Mouse (Mus musculus): ENCODE data around the gene Mia. TPM values are rescaled to one million over a fixed set of nuclear protein-coding genes. Genes with fewer than 3 reads are reported as not detected.

Gene Mia
- not detected for total RNA-seq (2023)

GRCm38 (mm10) chr7:27180837-27181695 lies at the start of gene Mia, which contains the start of gene Gm21983:
Mia (minus strand) TSS chr7:27181157.
Gm21983 (minus strand) TSS chr7:27181086.

GRCm38 (mm10) chr7:27228281-27228821 lies 47.4 kb upstream of the Mia start, which contains the start of gene Itpkc:
Itpkc (minus strand) TSS chr7:27228661.

GRCm38 (mm10) chr7:27195681-27196611 lies 15.0 kb upstream of the Mia start, which contains the start of the genes BC024978 and Snrpa:
BC024978 (plus strand) TSS chr7:27195781.
Snrpa (minus strand) TSS chr7:27196271.

GRCm38 (mm10) chr7:27178324-27179216 lies 2.4 kb downstream of the Mia start, which contains the start of gene Rab4b:
Rab4b (minus strand) TSS chr7:27178896.

GRCm38 (mm10) chr7:27166614-27167474 lies 14.1 kb downstream of the Mia start, which contains the start of gene Egln2:
Egln2 (minus strand) TSS chr7:27166802.

GRCm38 (mm10) chr7:27153205-27153764 lies 27.7 kb downstream of the Mia start, which contains the start of gene Cyp2t4:
Cyp2t4 (plus strand) TSS chr7:27153714.

Other genes starting within 250 kb of the Mia start
- gene Cyp2a22, start 241.8 kb downstream of the Mia start, total RNA-seq (2023), result not detected
- gene Cyp2a12, start 152.1 kb downstream of the Mia start, total RNA-seq (2023), result not detected
- gene Cyp2f2, start 61.2 kb downstream of the Mia start, total RNA-seq (2023), result under 1 TPM in 1 of 2 experiments, not detected in 1; 0.27 TPM
- not detected for gene Cyp2t4, start 27.4 kb downstream of the Mia start, total RNA-seq (2023)
- 10 to 100 TPM; 66.9 to 70.2 TPM for gene Egln2, start 14.4 kb downstream of the Mia start, total RNA-seq (2023)
- gene Rab4b, start 2.3 kb downstream of the Mia start, total RNA-seq (2023), result 10 to 100 TPM; 83.6 to 86.1 TPM
- gene Gm21983, start 71 bp downstream of the Mia start, total RNA-seq (2023), result not detected
- 10 to 100 TPM; 10.6 to 11.1 TPM for gene BC024978, start 14.6 kb upstream of the Mia start, total RNA-seq (2023)
- 10 to 100 TPM; 66.3 to 74.6 TPM for gene Snrpa, start 15.1 kb upstream of the Mia start, total RNA-seq (2023)
- gene Itpkc, start 47.5 kb upstream of the Mia start, total RNA-seq (2023), result 10 to 100 TPM; 19.3 to 20.9 TPM
- gene Coq8b, start 51.9 kb upstream of the Mia start, total RNA-seq (2023), result 10 to 100 TPM; 25.1 to 27.0 TPM
- gene Numbl, start 77.3 kb upstream of the Mia start, total RNA-seq (2023), result 1 to 10 TPM; 3.7 to 5.2 TPM
- gene Ltbp4, start 156.5 kb upstream of the Mia start, total RNA-seq (2023), result 1 to 10 TPM; 1.6 to 1.9 TPM
- gene Shkbp1, start 174.9 kb upstream of the Mia start, total RNA-seq (2023), result 10 to 100 TPM; 83.7 to 87.8 TPM
- 1 to 10 TPM; 2.3 to 4.4 TPM for gene Gm20479, start 176.3 kb upstream of the Mia start, total RNA-seq (2023)